Mouse (Mus musculus): ENCODE measurements at regions not wholly inside any gene's neighbourhood (a gene's known extent, or its start where the extent isn't known, plus 50 kb on each side); places are given as distances from the start of the nearest gene placed in this dataset.

DNA sequence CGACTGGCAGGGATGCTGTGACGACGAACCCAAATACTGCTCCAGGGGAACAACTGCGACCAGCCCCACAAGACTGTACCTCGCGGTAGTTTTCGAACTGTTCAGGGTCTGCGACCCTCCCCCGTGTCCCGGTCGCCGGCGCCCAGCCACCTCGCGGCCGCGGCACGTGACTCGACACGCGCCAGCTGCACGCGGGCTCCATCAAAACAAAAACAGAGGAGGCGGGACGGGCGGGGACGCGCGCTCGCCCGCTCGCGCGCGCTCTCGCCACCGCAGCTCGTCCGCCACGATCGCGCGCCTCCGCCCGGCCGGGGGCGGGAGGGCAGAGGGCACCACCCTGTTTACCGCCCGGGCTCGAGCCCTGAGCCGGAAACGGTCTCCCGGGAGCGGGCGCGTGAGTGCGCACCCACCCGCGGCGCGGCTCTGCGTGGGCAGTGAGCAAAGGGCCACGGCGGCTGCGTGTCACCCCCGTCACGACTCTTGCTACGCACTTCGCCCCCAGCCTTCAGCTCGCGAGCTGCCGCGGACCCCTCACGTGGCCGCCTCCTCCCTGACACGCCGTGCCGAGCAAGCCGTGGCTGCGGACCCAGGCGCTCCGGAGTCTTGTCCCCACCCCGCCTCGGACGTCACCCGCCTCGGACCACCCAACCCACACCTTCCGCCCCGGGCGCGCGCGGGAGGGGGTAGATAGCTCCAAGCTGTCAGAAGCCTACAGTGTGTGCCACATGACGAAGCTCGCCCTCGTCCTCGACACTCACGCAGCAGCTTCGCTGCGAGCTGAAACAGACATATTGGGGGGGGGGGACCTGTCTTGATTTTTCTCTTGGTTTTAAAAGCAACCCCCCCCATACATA, 182.1 kb upstream of the Mkln1 start:
- peak overlapping the region; percentile 90 for H3K4me3 ChIP-seq (ENCODE audit: control insufficient read depth, low read depth, low read length)
- H3K27ac ChIP-seq (ENCODE audit: control insufficient read depth, insufficient read depth, low read depth, low read length) = peak overlapping the region; percentile 80
- TF ChIP-seq CTCF (IDR thresholded peaks at IDR 0.05; ENCODE audit: control insufficient read depth, insufficient read depth, insufficient replicate concordance, low read depth, low read length) = no peak
- TF ChIP-seq POLR2A (IDR thresholded peaks at IDR 0.05; ENCODE audit: control insufficient read depth, low read depth, low read length) = peak; percentile 68
- H3K27me3 ChIP-seq (ENCODE audit: control insufficient read depth, insufficient read depth, low read length) = no peaks in the 10 kb centered on the region; the same call in none of the 2 replicates
- no peaks in the 10 kb centered on the region; the same call in 1 of the 2 replicates for H3K36me3 ChIP-seq (ENCODE audit: control insufficient read depth, insufficient read depth, low read length)
- peaks cover 20% of the 10 kb centered on the region for H3K4me1 ChIP-seq (ENCODE audit: control insufficient read depth, insufficient read depth, low read length)

DNA sequence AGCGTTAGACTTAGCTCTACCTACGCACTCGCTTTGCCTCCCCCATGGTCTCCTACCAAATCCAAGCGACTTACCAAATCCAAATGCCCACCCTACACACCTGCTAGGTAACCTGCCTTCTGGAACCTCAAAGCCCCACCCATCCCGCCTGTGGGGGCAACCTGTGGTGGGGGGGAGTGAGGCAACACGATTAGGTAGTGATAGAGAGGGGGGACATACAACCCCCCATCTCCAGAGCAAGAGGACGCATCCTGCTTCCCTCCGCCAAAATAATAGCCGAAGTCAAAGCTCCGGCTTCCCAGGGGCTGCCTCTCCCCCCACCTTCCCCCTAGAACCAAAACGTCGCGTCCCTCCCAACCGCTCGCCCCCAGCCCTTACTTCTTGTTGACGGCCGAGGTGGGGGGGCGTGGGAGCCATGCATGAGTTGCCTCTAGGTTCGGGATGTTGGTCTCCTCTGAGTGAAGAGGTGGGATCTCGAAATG, 181.4 kb upstream of the Mkln1 start:
- Histone ChIP-seq H3K4me3 (ENCODE audit: control insufficient read depth, low read depth, low read length) (peak overlapping the region; percentile 90), H3K4me1 (ENCODE audit: control insufficient read depth, insufficient read depth, low read length) (peaks cover 20% of the 10 kb centered on the region), H3K27me3 (ENCODE audit: control insufficient read depth, insufficient read depth, low read length) (no peaks in the 10 kb centered on the region; the same call in none of the 2 replicates), H3K36me3 (ENCODE audit: control insufficient read depth, insufficient read depth, low read length) (no peaks in the 10 kb centered on the region; the same call in 1 of the 2 replicates), H3K27ac (ENCODE audit: control insufficient read depth, insufficient read depth, low read depth, low read length) (peak overlapping the region; percentile 80)
- no peak for TF ChIP-seq CTCF (IDR thresholded peaks at IDR 0.05; ENCODE audit: control insufficient read depth, insufficient read depth, insufficient replicate concordance, low read depth, low read length)
- TF ChIP-seq POLR2A (IDR thresholded peaks at IDR 0.05; ENCODE audit: control insufficient read depth, low read depth, low read length) = no peak

- H3K27me3 ChIP-seq (ENCODE audit: control insufficient read depth, insufficient read depth, low read length) = no peaks in the 10 kb centered on the region; the same call in none of the 2 replicates
- no peaks in the 10 kb centered on the region; the same call in 1 of the 2 replicates for H3K36me3 ChIP-seq (ENCODE audit: control insufficient read depth, insufficient read depth, low read length)
- H3K4me1 ChIP-seq (ENCODE audit: control insufficient read depth, insufficient read depth, low read length) = peaks cover 20% of the 10 kb centered on the region
- peak overlapping the region; percentile 87 for H3K27ac ChIP-seq (ENCODE audit: control insufficient read depth, insufficient read depth, low read depth, low read length)
- TF ChIP-seq CTCF (IDR thresholded peaks at IDR 0.05; ENCODE audit: control insufficient read depth, insufficient read depth, insufficient replicate concordance, low read depth, low read length) (no peak), POLR2A (IDR thresholded peaks at IDR 0.05; ENCODE audit: control insufficient read depth, low read depth, low read length) (no peak)
- peak overlapping the region; percentile 90 for H3K4me3 ChIP-seq (ENCODE audit: control insufficient read depth, low read depth, low read length)
These were observed 180.8 kb upstream of the Mkln1 start for GRCm38 (mm10) chr6:31217641-31218138.

- Histone ChIP-seq H3K27ac (ENCODE audit: control insufficient read depth, insufficient read depth, low read depth, low read length) (peak overlapping the region; percentile 87), H3K27me3 (ENCODE audit: control insufficient read depth, insufficient read depth, low read length) (no peaks in the 10 kb centered on the region; the same call in none of the 2 replicates), H3K36me3 (ENCODE audit: control insufficient read depth, insufficient read depth, low read length) (no peaks in the 10 kb centered on the region; the same call in 1 of the 2 replicates), H3K4me3 (ENCODE audit: control insufficient read depth, low read depth, low read length) (peak overlapping the region; percentile 90), H3K4me1 (ENCODE audit: control insufficient read depth, insufficient read depth, low read length) (peaks cover 20% of the 10 kb centered on the region)
- TF ChIP-seq POLR2A (IDR thresholded peaks at IDR 0.05; ENCODE audit: control insufficient read depth, low read depth, low read length) (peak; percentile 46), CTCF (IDR thresholded peaks at IDR 0.05; ENCODE audit: control insufficient read depth, insufficient read depth, insufficient replicate concordance, low read depth, low read length) (no peak)
These were observed 180.3 kb upstream of the Mkln1 start for GRCm38 (mm10) chr6:31218139-31218750.

DNA sequence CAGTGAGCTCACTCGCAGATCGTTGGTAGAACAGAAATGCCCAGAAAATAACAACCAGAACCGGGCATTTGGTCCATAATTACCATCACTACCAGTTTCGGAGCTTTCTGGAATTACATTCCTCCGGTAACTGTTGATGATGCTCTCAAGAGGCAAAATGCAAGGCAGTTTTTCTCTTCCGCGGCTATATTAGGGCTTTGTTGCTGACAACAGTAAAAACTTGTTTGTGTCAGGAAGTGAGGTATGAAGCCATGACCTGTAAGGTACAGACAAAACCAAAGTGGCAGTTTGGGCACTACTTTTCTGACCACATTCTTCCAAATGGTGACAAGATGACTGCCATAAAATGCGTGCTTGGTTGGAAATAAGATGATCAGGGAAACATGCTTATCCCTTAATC, 179.7 kb upstream of the Mkln1 start:
- Histone ChIP-seq H3K27me3 (ENCODE audit: control insufficient read depth, insufficient read depth, low read length) (no peaks in the 10 kb centered on the region; the same call in none of the 2 replicates), H3K27ac (ENCODE audit: control insufficient read depth, insufficient read depth, low read depth, low read length) (peak overlapping the region; percentile 87), H3K4me1 (ENCODE audit: control insufficient read depth, insufficient read depth, low read length) (peaks cover 20% of the 10 kb centered on the region), H3K36me3 (ENCODE audit: control insufficient read depth, insufficient read depth, low read length) (no peaks in the 10 kb centered on the region; the same call in 1 of the 2 replicates), H3K4me3 (ENCODE audit: control insufficient read depth, low read depth, low read length) (peak overlapping the region; percentile 90; the same call in 1 of the 2 replicates)
- TF ChIP-seq CTCF (IDR thresholded peaks at IDR 0.05; ENCODE audit: control insufficient read depth, insufficient read depth, insufficient replicate concordance, low read depth, low read length) (no peak), POLR2A (IDR thresholded peaks at IDR 0.05; ENCODE audit: control insufficient read depth, low read depth, low read length) (no peak)

DNA sequence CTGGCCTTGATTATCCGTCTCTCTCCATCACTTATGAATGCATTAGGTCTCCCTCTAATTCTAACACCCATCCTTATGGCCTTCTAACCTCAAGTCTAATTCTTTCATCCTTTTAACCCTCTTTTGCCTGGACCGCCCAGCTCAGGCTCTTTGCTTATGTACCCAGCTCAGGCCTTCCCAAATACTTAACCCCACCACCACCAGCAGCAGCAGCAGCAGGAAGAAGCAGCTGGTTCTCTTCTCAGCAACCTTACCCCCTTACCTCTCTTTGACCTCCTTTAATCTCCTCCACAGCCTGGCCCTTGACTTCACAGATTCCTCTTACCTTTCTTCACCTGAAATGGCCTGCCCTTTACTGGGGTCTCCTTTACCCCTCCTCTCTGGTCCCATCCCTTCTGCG, 178.8 kb upstream of the Mkln1 start:
- H3K27me3 ChIP-seq (ENCODE audit: control insufficient read depth, insufficient read depth, low read length) = no peaks in the 10 kb centered on the region; the same call in none of the 2 replicates
- H3K4me1 ChIP-seq (ENCODE audit: control insufficient read depth, insufficient read depth, low read length) = peaks cover 20% of the 10 kb centered on the region
- peak overlapping the region; percentile 87 for H3K4me3 ChIP-seq (ENCODE audit: control insufficient read depth, low read depth, low read length)
- no peaks in the 10 kb centered on the region for H3K36me3 ChIP-seq (ENCODE audit: control insufficient read depth, insufficient read depth, low read length)
- TF ChIP-seq CTCF (IDR thresholded peaks at IDR 0.05; ENCODE audit: control insufficient read depth, insufficient read depth, insufficient replicate concordance, low read depth, low read length) = no peak
- TF ChIP-seq POLR2A (IDR thresholded peaks at IDR 0.05; ENCODE audit: control insufficient read depth, low read depth, low read length) = no peak
- peak overlapping the region; percentile 91 for H3K27ac ChIP-seq (ENCODE audit: control insufficient read depth, insufficient read depth, low read depth, low read length)
